Mouse (Mus musculus): ENCODE data around the gene Atp5s.

- TF ChIP-seq CTCF (IDR thresholded peaks at IDR 0.05; ENCODE audit: borderline replicate concordance, insufficient read depth, low read length) (no peak), POLR2A (IDR thresholded peaks at IDR 0.05; ENCODE audit: low read depth, low read length) (no peak)
Measured at GRCm38 (mm10) chr12:69681566-69682061, 43.1 kb upstream of the Atp5s start, which contains the start of gene Sos2.

Measured in embryonic fibroblast, embryonic 13.5 days (primary cell).